Mouse (Mus musculus) heart, postnatal 0 days (tissue): ENCODE results near the gene Pkig.

Source experiments
- CTCF ChIP-seq: IDR thresholded peaks from 2 replicates; pipeline ENCODE4 v1.5.1; 2016; ENCODE audit warnings: antibody characterized with exemption, control low read depth, low read depth
- EP300 ChIP-seq: IDR thresholded peaks from 2 replicates; pipeline ENCODE4 v1.6.1; 2016; ENCODE audit warnings: antibody characterized with exemption, low read depth

GRCm38 (mm10) chr2:163675662-163676061 lies 17.5 kb downstream of the Pkig start:
- TF ChIP-seq CTCF: no peak
- no peak for TF ChIP-seq EP300
